Comparison of ENCODE assay signal across 8 mouse cellular contexts in genomic region chr13:22014411-22014845, GRCm38 (mm10). TPM values are rescaled to one million over a fixed set of nuclear protein-coding genes. Genes with fewer than 3 reads are reported as not detected.
DNase-seq lines count a peak whose midpoint lies in the region; ATAC-seq and TF ChIP-seq lines count a peak whose summit lies in the region.

No protein-coding gene starts in this region.

- no peaks in the 10 kb centered on the region for H3K9me3 ChIP-seq in heart, embryonic 12.5 days (replicated peaks)
- no peaks in the 10 kb centered on the region for H3K9me3 ChIP-seq in E14TG2a.4 (ENCODE audit: low read length)
- H3K9me3 ChIP-seq in forebrain, embryonic 14.5 days (replicated peaks; ENCODE audit: control insufficient read depth, low read length) = 0 out of 2 replicates have a peak, but pooled peaks cover 3% of the 10 kb centered on the region
- H3K9me3 ChIP-seq in liver, embryonic 15.5 days (replicated peaks) = no peaks in the 10 kb centered on the region

- H3K9ac ChIP-seq in heart, embryonic 12.5 days = no peak overlapping the region
- no peak overlapping the region for H3K9ac ChIP-seq in forebrain, embryonic 14.5 days (ENCODE audit: low read length)
- no peak overlapping the region for H3K9ac ChIP-seq in liver, embryonic 15.5 days

- peak overlapping the region; percentile 58 for H3K4me2 ChIP-seq in heart, embryonic 12.5 days
- peak overlapping the region; percentile 28; the same call in 1 of the 2 replicates for H3K4me2 ChIP-seq in forebrain, embryonic 14.5 days (ENCODE audit: low read length)
- peak overlapping the region; percentile 41 for H3K4me2 ChIP-seq in liver, embryonic 15.5 days

- H3K27me3 ChIP-seq in heart, embryonic 12.5 days (replicated peaks) = peaks cover 50% of the 10 kb centered on the region
- peaks cover 53% of the 10 kb centered on the region for H3K27me3 ChIP-seq in E14TG2a.4 (ENCODE audit: insufficient read depth, low read length)
- peaks cover 69% of the 10 kb centered on the region for H3K27me3 ChIP-seq in forebrain, embryonic 14.5 days (replicated peaks; ENCODE audit: control insufficient read depth, insufficient read depth, low read length)
- peaks cover 57% of the 10 kb centered on the region for H3K27me3 ChIP-seq in liver, embryonic 15.5 days

- H3K4me3 ChIP-seq in heart, embryonic 12.5 days = peak overlapping the region; percentile 37
- H3K4me3 ChIP-seq in E14TG2a.4 (replicated peaks; ENCODE audit: low read length) = peak overlapping the region; percentile 69
- H3K4me3 ChIP-seq in forebrain, embryonic 14.5 days (ENCODE audit: low read depth, low read length) = peak overlapping the region; percentile 5; the same call in 1 of the 2 replicates
- peak overlapping the region; percentile 21 for H3K4me3 ChIP-seq in liver, embryonic 15.5 days (replicated peaks)

- 8% methylated on average over 17 of the region's 17 CpGs for WGBS in heart, embryonic 12.5 days
- WGBS in forebrain, embryonic 14.5 days = 16% methylated on average over 17 of the region's 17 CpGs
- WGBS in liver, embryonic 15.5 days (ENCODE audit: insufficient replicate concordance) = 8% methylated on average over 17 of the region's 17 CpGs

- ATAC-seq in heart, embryonic 12.5 days (ENCODE audit: insufficient number of reproducible peaks, low FRiP score) = no peak
- ATAC-seq in forebrain, embryonic 14.5 days = no peak
- no peak for ATAC-seq in liver, embryonic 15.5 days (ENCODE audit: insufficient read depth)
- no peak for ATAC-seq in frontal cortex, adult (ENCODE audit: low TSS enrichment)

- H3K4me1 ChIP-seq in heart, embryonic 12.5 days (replicated peaks) = 0 out of 2 replicates have a peak, but pooled peaks cover 6% of the 10 kb centered on the region
- H3K4me1 ChIP-seq in E14TG2a.4 (replicated peaks; ENCODE audit: low read depth, low read length) = peaks cover 25% of the 10 kb centered on the region
- H3K4me1 ChIP-seq in forebrain, embryonic 14.5 days (ENCODE audit: control insufficient read depth, insufficient read depth, low read length) = no peaks in the 10 kb centered on the region
- peaks cover 21% of the 10 kb centered on the region for H3K4me1 ChIP-seq in liver, embryonic 15.5 days (replicated peaks)

- no peak overlapping the region for H3K27ac ChIP-seq in heart, embryonic 12.5 days (ENCODE audit: poor library complexity, severe bottlenecking)
- no peak overlapping the region for H3K27ac ChIP-seq in forebrain, embryonic 14.5 days (ENCODE audit: low read depth, low read length)
- H3K27ac ChIP-seq in liver, embryonic 15.5 days (replicated peaks) = no peak overlapping the region

- TF ChIP-seq CTCF in E14TG2a.4 (conservative IDR thresholded peaks at IDR 0.05; ENCODE audit: low read length) = no peak

- DNase-seq in heart, postnatal 4 days = no peak
- no peak for DNase-seq in forebrain, embryonic 14.5 days (ENCODE audit: low spot score)
- DNase-seq in right cerebral cortex, postnatal 25 days = no peak
- DNase-seq in gastrocnemius, postnatal 25 days = no peak

- no peaks in the 10 kb centered on the region for H3K36me3 ChIP-seq in heart, embryonic 12.5 days
- no peaks in the 10 kb centered on the region for H3K36me3 ChIP-seq in E14TG2a.4 (ENCODE audit: insufficient read depth, low read length)
- H3K36me3 ChIP-seq in forebrain, embryonic 14.5 days (ENCODE audit: control insufficient read depth, insufficient read depth, low read length) = no peaks in the 10 kb centered on the region
- no peaks in the 10 kb centered on the region for H3K36me3 ChIP-seq in liver, embryonic 15.5 days (replicated peaks)

RNA-seq across cellular contexts. Expression of gene Prss16, which starts 4.9 kb away (rescaled TPM):
- 0.17 and 0.28 TPM in 2 replicates for polyA plus RNA-seq in heart, embryonic 12.5 days (2016; fragmentation: Nextera tagmentation; extraction: Ambion mirVana)
- total RNA-seq in heart, postnatal 4 days (2021) = not detected
- 0.10 TPM in 1 of 2 replicates, not detected in the other for polyA plus RNA-seq in forebrain, embryonic 14.5 days (2014; fragmentation: Nextera tagmentation; extraction: Ambion mirVana)
- polyA plus RNA-seq in liver, embryonic 15.5 days (2015; fragmentation: Nextera tagmentation; extraction: Ambion mirVana) = 0.62 and 1.0 TPM in 2 replicates
- total RNA-seq in gastrocnemius, postnatal 25 days (2021) = not detected

RNA-seq across cellular contexts. Expression of gene Hist1h2ah, which starts 20.9 kb away (rescaled TPM):
- polyA plus RNA-seq in heart, embryonic 12.5 days (2016; fragmentation: Nextera tagmentation; extraction: Ambion mirVana) = 3.7 and 5.0 TPM in 2 replicates
- 100 to 1,000 TPM; 504 to 579 TPM for total RNA-seq in heart, postnatal 4 days (2021)
- 4.8 and 8.3 TPM in 2 replicates for polyA plus RNA-seq in forebrain, embryonic 14.5 days (2014; fragmentation: Nextera tagmentation; extraction: Ambion mirVana)
- polyA plus RNA-seq in liver, embryonic 15.5 days (2015; fragmentation: Nextera tagmentation; extraction: Ambion mirVana) = 9.5 and 11.4 TPM in 2 replicates
- 1 to 10 TPM; 2.9 to 7.7 TPM for total RNA-seq in gastrocnemius, postnatal 25 days (2021)

RNA-seq across cellular contexts. Expression of gene Hist1h2bk, which starts 21.2 kb away (rescaled TPM):
- 2.3 and 3.6 TPM in 2 replicates for polyA plus RNA-seq in heart, embryonic 12.5 days (2016; fragmentation: Nextera tagmentation; extraction: Ambion mirVana)
- total RNA-seq in heart, postnatal 4 days (2021) = 100 to 1,000 TPM; 416 to 424 TPM
- polyA plus RNA-seq in forebrain, embryonic 14.5 days (2014; fragmentation: Nextera tagmentation; extraction: Ambion mirVana) = 2.5 and 3.5 TPM in 2 replicates
- 4.4 and 5.4 TPM in 2 replicates for polyA plus RNA-seq in liver, embryonic 15.5 days (2015; fragmentation: Nextera tagmentation; extraction: Ambion mirVana)
- 10 to 100 TPM; 13.9 to 29.0 TPM for total RNA-seq in gastrocnemius, postnatal 25 days (2021)

RNA-seq across cellular contexts. Expression of gene Hist1h4i, which starts 26.7 kb away (rescaled TPM):
- 10.4 and 12.2 TPM in 2 replicates for polyA plus RNA-seq in heart, embryonic 12.5 days (2016; fragmentation: Nextera tagmentation; extraction: Ambion mirVana)
- total RNA-seq in heart, postnatal 4 days (2021) = 100 to 1,000 TPM; 139 to 147 TPM
- polyA plus RNA-seq in forebrain, embryonic 14.5 days (2014; fragmentation: Nextera tagmentation; extraction: Ambion mirVana) = 14.0 and 18.0 TPM in 2 replicates
- 40.8 and 42.0 TPM in 2 replicates for polyA plus RNA-seq in liver, embryonic 15.5 days (2015; fragmentation: Nextera tagmentation; extraction: Ambion mirVana)
- 10 to 100 TPM; 30.9 to 31.7 TPM for total RNA-seq in gastrocnemius, postnatal 25 days (2021)

RNA-seq across cellular contexts. Expression of gene Hist1h2ag, which starts 28.3 kb away (rescaled TPM):
- 11.6 and 14.5 TPM in 2 replicates for polyA plus RNA-seq in heart, embryonic 12.5 days (2016; fragmentation: Nextera tagmentation; extraction: Ambion mirVana)
- 100 to 1,000 TPM; 359 to 370 TPM for total RNA-seq in heart, postnatal 4 days (2021)
- 20.4 and 37.4 TPM in 2 replicates for polyA plus RNA-seq in forebrain, embryonic 14.5 days (2014; fragmentation: Nextera tagmentation; extraction: Ambion mirVana)
- polyA plus RNA-seq in liver, embryonic 15.5 days (2015; fragmentation: Nextera tagmentation; extraction: Ambion mirVana) = 13.0 and 22.6 TPM in 2 replicates
- total RNA-seq in gastrocnemius, postnatal 25 days (2021) = 10 to 100 TPM in 1 of 2 experiments, 1 to 10 TPM in 1; 3.5 to 16.1 TPM

Comparison
In these comparisons a context has a peak if more than half of its experiments do, and no peak if none do; other contexts are left out.
1. H3K4me3 ChIP-seq: peak in every context shown above with its lines; median percentile 69 in E14TG2a.4; 37 in heart, embryonic 12.5 days; 21 in liver, embryonic 15.5 days; 5 in forebrain, embryonic 14.5 days.